Comparison of ENCODE assay signal across 8 mouse cellular contexts in the genomic region with DNA sequence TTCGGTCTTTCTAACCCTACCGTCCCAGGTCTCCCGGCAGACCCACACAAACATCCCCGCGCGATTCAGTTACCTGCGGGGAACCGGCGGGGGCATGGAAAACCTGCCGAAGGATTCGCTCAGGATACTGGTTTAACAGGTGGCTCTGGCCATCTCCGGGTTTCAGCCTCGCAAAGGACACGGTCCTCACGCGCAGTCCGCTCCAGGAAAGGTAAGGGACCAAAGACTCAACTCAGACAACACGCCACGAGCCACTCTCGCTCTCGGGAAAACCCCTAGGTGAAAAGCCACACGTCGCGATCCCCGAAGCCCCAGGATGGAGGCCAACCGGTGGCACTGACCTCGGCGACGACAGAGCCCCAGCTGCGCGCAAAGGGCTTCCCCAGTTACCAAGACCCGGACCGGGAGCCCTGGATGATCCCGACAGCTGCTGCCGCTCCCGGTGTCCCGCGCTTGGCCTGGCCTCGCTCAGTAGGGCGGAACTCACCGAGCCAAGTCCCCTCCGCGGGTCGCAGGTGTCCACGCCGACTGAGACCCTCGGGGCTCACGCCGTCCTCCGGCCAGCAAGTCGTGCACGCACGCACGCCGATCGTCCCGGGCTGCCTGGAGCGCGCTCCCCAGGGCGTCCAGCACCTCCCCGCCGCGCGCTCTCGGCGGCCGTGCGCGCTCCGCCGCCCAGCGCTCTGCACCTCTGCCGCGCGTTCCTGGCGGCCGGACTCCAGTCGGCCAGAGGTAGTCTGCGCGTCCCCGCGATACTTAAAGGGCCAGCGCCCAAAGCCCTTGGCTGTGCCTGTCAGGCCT. TPM values are rescaled to one million over a fixed set of nuclear protein-coding genes. Genes with fewer than 3 reads are reported as not detected.
DNase-seq lines count a peak whose midpoint lies in the region; ATAC-seq and TF ChIP-seq lines count a peak whose summit lies in the region.

A gene (minus strand): TSS at position 657 of the 801 bp plus-strand sequence.

- no peak within 1 kb of the TSS for H3K27ac ChIP-seq in forebrain, embryonic 14.5 days (ENCODE audit: low read depth, low read length)
- no peak within 1 kb of the TSS for H3K27ac ChIP-seq in liver, embryonic 15.5 days (replicated peaks)
- no peak within 1 kb of the TSS for H3K27ac ChIP-seq in neural tube, embryonic 13.5 days (replicated peaks)

- ATAC-seq in cerebellum, adult (ENCODE audit: insufficient number of reproducible peaks, low FRiP score, low TSS enrichment), result peak; percentile 76
- peak; percentile 90 for ATAC-seq in forebrain, embryonic 14.5 days
- ATAC-seq in liver, embryonic 15.5 days (ENCODE audit: insufficient read depth), result peak; percentile 91
- peak; percentile 93 for ATAC-seq in neural tube, embryonic 13.5 days (ENCODE audit: low read depth)

- intact Hi-C loops in heart, postnatal 14 days (cut with DNase I), result loop anchor here (2.0 kb wide), 1 partner anchor 29 kb away; no protein-coding TSS in a partner anchor

- no peaks in the 10 kb centered on the region for H3K36me3 ChIP-seq in E14TG2a.4 (ENCODE audit: insufficient read depth, low read length)
- H3K36me3 ChIP-seq in forebrain, embryonic 14.5 days (ENCODE audit: control insufficient read depth, insufficient read depth, low read length), result no peaks in the 10 kb centered on the region
- H3K36me3 ChIP-seq in liver, embryonic 15.5 days (replicated peaks), result no peaks in the 10 kb centered on the region
- H3K36me3 ChIP-seq in neural tube, embryonic 13.5 days, result no peaks in the 10 kb centered on the region

- H3K27me3 ChIP-seq in E14TG2a.4 (ENCODE audit: insufficient read depth, low read length), result peaks cover 51% of the 10 kb centered on the region
- H3K27me3 ChIP-seq in forebrain, embryonic 14.5 days (replicated peaks; ENCODE audit: control insufficient read depth, insufficient read depth, low read length), result peaks cover 16% of the 10 kb centered on the region
- peaks cover 61% of the 10 kb centered on the region for H3K27me3 ChIP-seq in liver, embryonic 15.5 days
- peaks cover 36% of the 10 kb centered on the region for H3K27me3 ChIP-seq in neural tube, embryonic 13.5 days

- DNase-seq in forebrain, embryonic 14.5 days (ENCODE audit: low spot score), result peak; percentile 82
- peak; percentile 87 to 88 for DNase-seq in heart, postnatal 14 days
- peak; percentile 85 to 90 for DNase-seq in kidney, postnatal 36 days
- peak; percentile 87 for DNase-seq in testis, postnatal 10 days (ENCODE audit: low spot score)

- H3K4me1 ChIP-seq in E14TG2a.4 (replicated peaks; ENCODE audit: low read depth, low read length), result peaks cover 36% of the 10 kb centered on the region
- no peaks in the 10 kb centered on the region for H3K4me1 ChIP-seq in forebrain, embryonic 14.5 days (ENCODE audit: control insufficient read depth, insufficient read depth, low read length)
- H3K4me1 ChIP-seq in liver, embryonic 15.5 days (replicated peaks), result peaks cover 7% of the 10 kb centered on the region; the same call in 1 of the 2 replicates
- H3K4me1 ChIP-seq in neural tube, embryonic 13.5 days (replicated peaks), result peaks cover 8% of the 10 kb centered on the region; the same call in 1 of the 2 replicates

- no peak for TF ChIP-seq CTCF in E14TG2a.4 (conservative IDR thresholded peaks at IDR 0.05; ENCODE audit: low read length)

- peaks cover 6% of the 10 kb centered on the region for H3K9me3 ChIP-seq in E14TG2a.4 (ENCODE audit: low read length)
- H3K9me3 ChIP-seq in forebrain, embryonic 14.5 days (replicated peaks; ENCODE audit: control insufficient read depth, low read length), result no peaks in the 10 kb centered on the region
- H3K9me3 ChIP-seq in liver, embryonic 15.5 days (replicated peaks), result no peaks in the 10 kb centered on the region
- H3K9me3 ChIP-seq in neural tube, embryonic 13.5 days, result no peaks in the 10 kb centered on the region

- peak within 1 kb of the TSS; percentile 89 for H3K4me3 ChIP-seq in E14TG2a.4 (replicated peaks; ENCODE audit: low read length)
- peak within 1 kb of the TSS; percentile 67 for H3K4me3 ChIP-seq in forebrain, embryonic 14.5 days (ENCODE audit: low read depth, low read length)
- peak within 1 kb of the TSS; percentile 58 for H3K4me3 ChIP-seq in liver, embryonic 15.5 days (replicated peaks)
- H3K4me3 ChIP-seq in neural tube, embryonic 13.5 days, result peak within 1 kb of the TSS; percentile 63

- H3K9ac ChIP-seq in forebrain, embryonic 14.5 days (ENCODE audit: low read length), result peak within 1 kb of the TSS; percentile 69
- H3K9ac ChIP-seq in liver, embryonic 15.5 days, result peak within 1 kb of the TSS; percentile 42
- H3K9ac ChIP-seq in neural tube, embryonic 13.5 days, result peak within 1 kb of the TSS; percentile 70

- H3K4me2 ChIP-seq in forebrain, embryonic 14.5 days (ENCODE audit: low read length), result peak within 1 kb of the TSS; percentile 95
- H3K4me2 ChIP-seq in liver, embryonic 15.5 days, result peak within 1 kb of the TSS; percentile 64
- peak within 1 kb of the TSS; percentile 92 for H3K4me2 ChIP-seq in neural tube, embryonic 13.5 days

- under 1% methylated on average over 83 of the region's 83 CpGs for WGBS in forebrain, embryonic 14.5 days
- WGBS in liver, embryonic 15.5 days (ENCODE audit: insufficient replicate concordance), result under 1% methylated on average over 83 of the region's 83 CpGs
- WGBS in neural tube, embryonic 13.5 days, result under 1% methylated on average over 83 of the region's 83 CpGs

RNA-seq across cellular contexts. Expression of the gene that starts here (rescaled TPM):
- polyA plus RNA-seq in forebrain, embryonic 14.5 days (2014; fragmentation: Nextera tagmentation; extraction: Ambion mirVana), result 1.8 and 3.4 TPM in 2 replicates
- 10 to 100 TPM; 19.6 to 28.0 TPM for total RNA-seq in heart, postnatal 14 days (2021)
- polyA plus RNA-seq in liver, embryonic 15.5 days (2015; fragmentation: Nextera tagmentation; extraction: Ambion mirVana), result 6.4 and 7.9 TPM in 2 replicates
- 4.7 and 5.6 TPM in 2 replicates for polyA plus RNA-seq in neural tube, embryonic 13.5 days (2015; fragmentation: Nextera tagmentation; extraction: Ambion mirVana)
